ENCODE assay signal across 11 mouse cellular contexts in genomic region chr1:90743445-90743844, GRCm38 (mm10).
DNase-seq lines count a peak whose midpoint lies in the region; ATAC-seq and TF ChIP-seq lines count a peak whose summit lies in the region.
"Had no signal": no experiment of that assay in that cellular context is flagged by ENCODE, and none has a peak within 500 bp of the region (broad histone marks: within the 10 kb centered on the region; RNA-seq: fewer than 3 reads in every experiment).

No protein-coding gene starts in this region.

- H3K9ac ChIP-seq in intestine, embryonic 14.5 days (ENCODE audit: low read length): no peak overlapping the region
- no peak overlapping the region for H3K9ac ChIP-seq in intestine, postnatal 0 days (ENCODE audit: low read depth, low read length)
- H3K9ac ChIP-seq in forebrain, embryonic 12.5 days: no peak overlapping the region
- no peak overlapping the region for H3K9ac ChIP-seq in intestine, embryonic 16.5 days (ENCODE audit: low read depth, low read length)
- no peak overlapping the region for H3K9ac ChIP-seq in neural tube, embryonic 14.5 days (replicated peaks; ENCODE audit: low read depth, low read length)

- DNase-seq in intestine, embryonic 14.5 days (ENCODE audit: low spot score): no peak
- DNase-seq in left cerebral cortex, adult 2 months (ENCODE audit: extremely low spot score in 1 of 2, low spot score in 2 of 2): no peak
- no peak for DNase-seq in right cerebral cortex, postnatal 36 days (ENCODE audit: low spot score in 2 of 2)
- DNase-seq in kidney, adult 11 months: no peak
- DNase-seq: cerebellum, adult 9-10 months; spleen, adult 18-20 months had no signal

- no peak overlapping the region for H3K4me3 ChIP-seq in intestine, embryonic 14.5 days (ENCODE audit: low read depth, low read length)
- no peak overlapping the region for H3K4me3 ChIP-seq in intestine, postnatal 0 days (ENCODE audit: low read depth, low read length)
- H3K4me3 ChIP-seq in forebrain, embryonic 12.5 days (replicated peaks): no peak overlapping the region
- H3K4me3 ChIP-seq in intestine, embryonic 16.5 days (ENCODE audit: low read length): no peak overlapping the region
- no peak overlapping the region for H3K4me3 ChIP-seq in neural tube, embryonic 14.5 days (ENCODE audit: low read depth, low read length)
- H3K4me3 ChIP-seq in left cerebral cortex, adult 2 months: no peak overlapping the region

- H3K36me3 ChIP-seq in intestine, embryonic 14.5 days (ENCODE audit: control insufficient read depth, insufficient read depth, low read length): no peaks in the 10 kb centered on the region
- no peaks in the 10 kb centered on the region for H3K36me3 ChIP-seq in intestine, postnatal 0 days (ENCODE audit: control insufficient read depth, insufficient read depth)
- H3K36me3 ChIP-seq in forebrain, embryonic 12.5 days (replicated peaks): no peaks in the 10 kb centered on the region
- H3K36me3 ChIP-seq in intestine, embryonic 16.5 days (ENCODE audit: control insufficient read depth, insufficient read depth, low read length): no peaks in the 10 kb centered on the region
- H3K36me3 ChIP-seq in neural tube, embryonic 14.5 days (ENCODE audit: control insufficient read depth, insufficient read depth, low read length): no peaks in the 10 kb centered on the region

- H3K27ac ChIP-seq in intestine, embryonic 14.5 days (ENCODE audit: low read depth): peak overlapping the region; percentile 88
- H3K27ac ChIP-seq in intestine, postnatal 0 days (ENCODE audit: low read depth, low read length): no peak overlapping the region
- H3K27ac ChIP-seq in forebrain, embryonic 12.5 days: peak overlapping the region; percentile 79
- peak overlapping the region; percentile 58 for H3K27ac ChIP-seq in intestine, embryonic 16.5 days (ENCODE audit: low read length)
- H3K27ac ChIP-seq in neural tube, embryonic 14.5 days (ENCODE audit: low read depth, low read length): peak overlapping the region; percentile 76
- no peak overlapping the region for H3K27ac ChIP-seq in left cerebral cortex, adult 2 months

- intact Hi-C loops in left cerebral cortex, adult 2 months (cut with DNase I): no loop called here

- no peak for TF ChIP-seq CTCF in intestine, postnatal 0 days (IDR thresholded peaks at IDR 0.05; ENCODE audit: low read depth)
- no peak for TF ChIP-seq CTCF in left cerebral cortex, adult 2 months (IDR thresholded peaks at IDR 0.05)

- 62% methylated on average over 1 of the region's 1 CpGs for WGBS in intestine, embryonic 14.5 days
- WGBS in intestine, postnatal 0 days: 47% methylated on average over 1 of the region's 1 CpGs
- WGBS in forebrain, embryonic 12.5 days: 77% methylated on average over 1 of the region's 1 CpGs
- 52% methylated on average over 1 of the region's 1 CpGs for WGBS in intestine, embryonic 16.5 days
- WGBS in neural tube, embryonic 14.5 days: 97% methylated on average over 1 of the region's 1 CpGs

- H3K27me3 ChIP-seq in intestine, embryonic 14.5 days (replicated peaks; ENCODE audit: control insufficient read depth, insufficient read depth, low read length): no peaks in the 10 kb centered on the region
- H3K27me3 ChIP-seq in intestine, postnatal 0 days (replicated peaks; ENCODE audit: control insufficient read depth, insufficient read depth, low read length): no peaks in the 10 kb centered on the region
- H3K27me3 ChIP-seq in forebrain, embryonic 12.5 days: no peaks in the 10 kb centered on the region
- H3K27me3 ChIP-seq in intestine, embryonic 16.5 days (replicated peaks; ENCODE audit: control insufficient read depth, insufficient read depth, low read length): no peaks in the 10 kb centered on the region
- H3K27me3 ChIP-seq in neural tube, embryonic 14.5 days (ENCODE audit: control insufficient read depth, insufficient read depth, low read length): no peaks in the 10 kb centered on the region

- H3K4me1 ChIP-seq in intestine, embryonic 14.5 days (replicated peaks; ENCODE audit: control insufficient read depth, insufficient read depth, low read length): peaks cover 34% of the 10 kb centered on the region
- H3K4me1 ChIP-seq in intestine, postnatal 0 days (replicated peaks; ENCODE audit: control insufficient read depth, insufficient read depth, low read length): no peaks in the 10 kb centered on the region
- peaks cover 20% of the 10 kb centered on the region for H3K4me1 ChIP-seq in forebrain, embryonic 12.5 days
- H3K4me1 ChIP-seq in intestine, embryonic 16.5 days (ENCODE audit: control insufficient read depth, insufficient read depth, low read length): peaks cover 13% of the 10 kb centered on the region
- H3K4me1 ChIP-seq in neural tube, embryonic 14.5 days (ENCODE audit: control insufficient read depth, insufficient read depth, low read length): 0 out of 2 replicates have a peak, but pooled peaks cover 4% of the 10 kb centered on the region

- no peak overlapping the region for H3K4me2 ChIP-seq in intestine, embryonic 14.5 days (ENCODE audit: low read length)
- no peak overlapping the region for H3K4me2 ChIP-seq in intestine, postnatal 0 days (replicated peaks; ENCODE audit: low read depth)
- peak overlapping the region; percentile 55 for H3K4me2 ChIP-seq in forebrain, embryonic 12.5 days
- no peak overlapping the region for H3K4me2 ChIP-seq in intestine, embryonic 16.5 days (ENCODE audit: low read depth, low read length)
- no peak overlapping the region; the same call in 1 of the 2 replicates for H3K4me2 ChIP-seq in neural tube, embryonic 14.5 days (ENCODE audit: low read depth, low read length)

- peak; percentile 17; the same call in 1 of the 2 replicates for ATAC-seq in intestine, embryonic 14.5 days (replicated peaks; ENCODE audit: low FRiP score, low TSS enrichment, low read depth)
- no peak for ATAC-seq in intestine, postnatal 0 days
- ATAC-seq in forebrain, embryonic 12.5 days (ENCODE audit: low FRiP score): peak; percentile 51
- ATAC-seq in intestine, embryonic 16.5 days: 0 out of 2 replicates have a peak, but pooled peaks have one; percentile 6
- peak; percentile 22; the same call in 1 of the 2 replicates for ATAC-seq in neural tube, embryonic 14.5 days (ENCODE audit: low read depth)
- ATAC-seq: inflammation-experienced regulatory T-cells, adult 6 months had no signal

- no peaks in the 10 kb centered on the region for H3K9me3 ChIP-seq in intestine, embryonic 14.5 days (ENCODE audit: control insufficient read depth, low read length)
- no peaks in the 10 kb centered on the region for H3K9me3 ChIP-seq in intestine, postnatal 0 days (ENCODE audit: control insufficient read depth)
- H3K9me3 ChIP-seq in forebrain, embryonic 12.5 days: no peaks in the 10 kb centered on the region
- H3K9me3 ChIP-seq in intestine, embryonic 16.5 days (ENCODE audit: control insufficient read depth, low read length): no peaks in the 10 kb centered on the region
- no peaks in the 10 kb centered on the region for H3K9me3 ChIP-seq in neural tube, embryonic 14.5 days (ENCODE audit: control insufficient read depth, low read length)

Comparison
In these comparisons a context has a peak if more than half of its experiments do, and no peak if none do; other contexts are left out.
1. H3K27ac ChIP-seq: peak in intestine, embryonic 14.5 days (single experiment), forebrain, embryonic 12.5 days (single experiment), intestine, embryonic 16.5 days (single experiment) and neural tube, embryonic 14.5 days (single experiment); none in intestine, postnatal 0 days (single experiment) and left cerebral cortex, adult 2 months (single experiment).